Mouse (Mus musculus) cerebellum, adult 8-10 months (tissue): ENCODE measurements around the gene Xdh.

ENCODE experiments used
- DNase-seq: peaks from one replicate; pipeline ENCODE4 v3.0.0; 2022

Gene Xdh

GRCm38 (mm10) chr17:73941816-73942215 lies 8.2 kb downstream of the Xdh start:
- DNase-seq, result no peak

- DNase-seq, result no peak
Observed at GRCm38 (mm10) chr17:73937073-73937472, 12.9 kb downstream of the Xdh start.

- no peak for DNase-seq
Observed at GRCm38 (mm10) chr17:73935163-73935562, 14.8 kb downstream of the Xdh start.

- peak; percentile 65 for DNase-seq
Observed at GRCm38 (mm10) chr17:73934281-73934680, 15.7 kb downstream of the Xdh start.

GRCm38 (mm10) chr17:73933616-73934015 lies 16.4 kb downstream of the Xdh start:
- DNase-seq, result no peak

- DNase-seq, result no peak
Observed at GRCm38 (mm10) chr17:73932497-73933059, 17.4 kb downstream of the Xdh start.

- peak; percentile 6 for DNase-seq
Observed at GRCm38 (mm10) chr17:73919520-73919919, 30.5 kb downstream of the Xdh start.

GRCm38 (mm10) chr17:73918944-73919381 lies 31.0 kb downstream of the Xdh start:
- peak; percentile 32 for DNase-seq

- no peak for DNase-seq
Observed at GRCm38 (mm10) chr17:73918138-73918537, 31.9 kb downstream of the Xdh start.

GRCm38 (mm10) chr17:73917713-73918112 lies 32.3 kb downstream of the Xdh start:
- DNase-seq, result no peak

GRCm38 (mm10) chr17:73914730-73915129 lies 35.3 kb downstream of the Xdh start:
- no peak for DNase-seq

- no peak for DNase-seq
Observed at GRCm38 (mm10) chr17:73906076-73906475, 43.9 kb downstream of the Xdh start.

- DNase-seq, result no peak
Observed at GRCm38 (mm10) chr17:73905043-73905750, 44.8 kb downstream of the Xdh start.

- DNase-seq, result no peak
Observed at GRCm38 (mm10) chr17:73903121-73903520, 46.9 kb downstream of the Xdh start.

- no peak for DNase-seq
Observed at GRCm38 (mm10) chr17:73902234-73902636, 47.8 kb downstream of the Xdh start.

GRCm38 (mm10) chr17:73894399-73894798 lies 55.6 kb downstream of the Xdh start:
- no peak for DNase-seq

- DNase-seq, result no peak
Observed at GRCm38 (mm10) chr17:73893822-73894221, 56.2 kb downstream of the Xdh start.

- no peak for DNase-seq
Observed at GRCm38 (mm10) chr17:73893207-73893606, 56.8 kb downstream of the Xdh start.

- DNase-seq, result no peak
Observed at GRCm38 (mm10) chr17:73891590-73891989, 58.4 kb downstream of the Xdh start.

- DNase-seq, result no peak
Observed at GRCm38 (mm10) chr17:73886071-73886785, 63.8 kb downstream of the Xdh start.

GRCm38 (mm10) chr17:73883332-73883731 lies 66.7 kb downstream of the Xdh start:
- no peak for DNase-seq

- peak; percentile 84 for DNase-seq
Observed at GRCm38 (mm10) chr17:73882194-73882593, 67.8 kb downstream of the Xdh start.

- DNase-seq, result no peak
Observed at GRCm38 (mm10) chr17:73881295-73881694, 68.7 kb downstream of the Xdh start.

GRCm38 (mm10) chr17:73880286-73880685 lies 69.7 kb downstream of the Xdh start:
- no peak for DNase-seq
